8 mouse cellular contexts compared by ENCODE assay signal in genomic region chr19:56939826-56940225, GRCm38 (mm10).
A peak's percentile ranks its signal among the peaks of the same experiment; 100 is the strongest.
DNase-seq lines count a peak whose midpoint lies in the region.

No protein-coding gene starts in this region.

- intact Hi-C loops in heart, postnatal 36 days (cut with DNase I), result loop anchor here (5.0 kb wide), 1 partner anchor 67 kb away; the partner anchor contains the start of gene Afap1l2

- peak; percentile 57 for DNase-seq in cerebellum, adult 11-12 months
- no peak for DNase-seq in cerebellum, adult 9-11 months
- peak; percentile 28 for DNase-seq in ovary, adult 18-20 months (ENCODE audit: low spot score)
- no peak for DNase-seq in ovary, postnatal 14 days (ENCODE audit: low spot score)
- peak; percentile 61 to 62 for DNase-seq in heart, postnatal 36 days
- DNase-seq in testis, postnatal 10 days (ENCODE audit: low spot score), result peak; percentile 65
- DNase-seq in c-Kit-positive CD71-positive TER-119-positive erythroid progenitor cells, embryonic 14.5 days (ENCODE audit: low spot score), result no peak
- no peak for DNase-seq in thymus, postnatal 0 days (ENCODE audit: low spot score)

Comparison
In these comparisons a context has a peak if more than half of its experiments do, and no peak if none do; other contexts are left out.
1. DNase-seq: peak in cerebellum, adult 11-12 months (single experiment), ovary, adult 18-20 months (single experiment), heart, postnatal 36 days (2 of 2) and testis, postnatal 10 days (single experiment); none in cerebellum, adult 9-11 months (single experiment), ovary, postnatal 14 days (single experiment), c-Kit-positive CD71-positive TER-119-positive erythroid progenitor cells, embryonic 14.5 days (single experiment) and thymus, postnatal 0 days (single experiment).